Comparison of ENCODE assay signal across 26 mouse cellular contexts in the genomic region with DNA sequence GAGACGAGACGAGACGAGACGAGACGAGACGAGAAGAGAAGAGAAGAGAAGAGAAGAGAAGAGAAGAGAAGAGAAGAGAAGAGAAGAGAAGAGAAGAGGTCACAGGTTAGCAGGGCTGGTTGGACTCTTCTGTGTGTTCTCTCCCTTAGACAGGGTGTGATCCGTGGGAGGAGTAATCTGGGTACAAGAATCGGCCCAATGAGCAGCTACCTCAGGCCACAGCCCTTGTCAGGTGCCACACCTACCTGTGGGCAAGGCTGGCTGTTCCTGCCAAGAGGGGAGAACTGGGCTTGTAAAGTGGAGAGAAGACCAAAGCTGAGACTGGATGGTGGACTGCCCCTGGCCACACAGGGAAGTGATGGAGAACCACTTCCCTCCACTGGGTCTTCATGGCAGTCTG. TPM values are rescaled to one million over a fixed set of nuclear protein-coding genes. Genes with fewer than 3 reads are reported as not detected.
"Had no signal": no experiment of that assay in that cellular context is flagged by ENCODE, and none has a peak within 500 bp of the region (broad histone marks: within the 10 kb centered on the region; RNA-seq: fewer than 3 reads in every experiment).

No protein-coding gene starts in this region.

- DNase-seq: gastrocnemius, adult 2 months; gastrocnemius, postnatal 10 days; gastrocnemius, postnatal 25 days; heart, adult 2 months; heart, postnatal 14 days; heart, postnatal 4 days; kidney, adult 11 months; kidney, adult 8-10 months; kidney, postnatal 10 days; kidney, postnatal 25 days; kidney, postnatal 4 days had no signal

- H3K36me3 ChIP-seq: heart, embryonic 13.5 days; heart, embryonic 15.5 days; hindbrain, embryonic 10.5 days; hindbrain, embryonic 12.5 days; limb, embryonic 10.5 days; limb, embryonic 12.5 days; liver, embryonic 12.5 days had no signal

- H3K9ac ChIP-seq: heart, embryonic 13.5 days; heart, embryonic 15.5 days; hindbrain, embryonic 12.5 days; hindbrain, embryonic 14.5 days; limb, embryonic 12.5 days; liver, embryonic 12.5 days; liver, embryonic 14.5 days had no signal

- H3K4me3 ChIP-seq: gastrocnemius, adult 2 months; heart, adult 2 months; heart, embryonic 13.5 days; heart, embryonic 15.5 days; hindbrain, embryonic 10.5 days; hindbrain, embryonic 12.5 days; layer of hippocampus, adult 2 months; left cerebral cortex, adult 2 months; limb, embryonic 10.5 days; limb, embryonic 12.5 days; liver, embryonic 12.5 days had no signal

- H3K4me1 ChIP-seq: heart, embryonic 13.5 days; heart, embryonic 15.5 days; hindbrain, embryonic 12.5 days; limb, embryonic 10.5 days; limb, embryonic 12.5 days; liver, embryonic 12.5 days had no signal

- H3K9me3 ChIP-seq: heart, embryonic 13.5 days; heart, embryonic 15.5 days; hindbrain, embryonic 10.5 days; hindbrain, embryonic 12.5 days; limb, embryonic 10.5 days; limb, embryonic 12.5 days; liver, embryonic 12.5 days had no signal

- H3K27ac ChIP-seq: gastrocnemius, adult 2 months; heart, adult 2 months; heart, embryonic 13.5 days; heart, embryonic 15.5 days; hindbrain, embryonic 10.5 days; hindbrain, embryonic 12.5 days; hindbrain, embryonic 14.5 days; layer of hippocampus, adult 2 months; left cerebral cortex, adult 2 months; limb, embryonic 10.5 days; limb, embryonic 12.5 days; liver, embryonic 12.5 days; liver, embryonic 14.5 days had no signal

- ATAC-seq: hindbrain, embryonic 16.5 days; inflammation-experienced regulatory T-cells, adult 6 months; liver, embryonic 12.5 days had no signal

- H3K4me2 ChIP-seq: heart, embryonic 11.5 days; heart, embryonic 13.5 days; heart, embryonic 15.5 days; hindbrain, embryonic 12.5 days; hindbrain, embryonic 14.5 days; limb, embryonic 12.5 days; liver, embryonic 12.5 days had no signal

- H3K27me3 ChIP-seq: hindbrain, embryonic 12.5 days had no signal

RNA-seq across cellular contexts. Expression of a gene that starts 7.9 kb away (rescaled TPM):
- polyA plus RNA-seq: inflammation-experienced regulatory T-cells, adult 6 months had no signal

RNA-seq across cellular contexts. Expression of a gene that starts 56.1 kb away (rescaled TPM):
- total RNA-seq: heart, adult 2 months; heart, postnatal 14 days; heart, postnatal 4 days had no signal
- polyA plus RNA-seq: heart, embryonic 11.5 days; heart, embryonic 13.5 days; heart, postnatal 0 days; hindbrain, embryonic 10.5 days; hindbrain, embryonic 12.5 days; inflammation-experienced regulatory T-cells, adult 6 months; limb, embryonic 10.5 days had no signal
